Mouse (Mus musculus) lung, postnatal 10 days (tissue): ENCODE measurements at regions not wholly inside any gene's neighbourhood (a gene's known extent, or its start where the extent isn't known, plus 50 kb on each side); places are given as distances from the start of the nearest gene placed in this dataset.

ENCODE experiments used
- DNase-seq: peaks from one replicate; pipeline ENCODE4 v3.0.0; 2021

- DNase-seq = no peak
These were observed 2177.0 kb downstream of the 9330182O14Rik start for GRCm38 (mm10) chr15:42311166-42311565.

- no peak for DNase-seq
These were observed 2186.2 kb downstream of the 9330182O14Rik start for GRCm38 (mm10) chr15:42320349-42320748.

- DNase-seq = no peak
These were observed 2188.8 kb downstream of the 9330182O14Rik start for GRCm38 (mm10) chr15:42322940-42323339.

GRCm38 (mm10) chr15:42325221-42325620 lies 2191.1 kb downstream of the 9330182O14Rik start:
- no peak for DNase-seq

- DNase-seq = no peak
These were observed 2194.4 kb downstream of the 9330182O14Rik start for GRCm38 (mm10) chr15:42328535-42328934.

GRCm38 (mm10) chr15:42329742-42330141 lies 2195.6 kb downstream of the 9330182O14Rik start:
- DNase-seq = no peak

GRCm38 (mm10) chr15:42333642-42334041 lies 2199.5 kb downstream of the 9330182O14Rik start:
- no peak for DNase-seq

- DNase-seq = no peak
These were observed 2212.0 kb downstream of the 9330182O14Rik start for GRCm38 (mm10) chr15:42346131-42346530.

- DNase-seq = no peak
These were observed 2227.7 kb downstream of the 9330182O14Rik start for GRCm38 (mm10) chr15:42361871-42362270.

- no peak for DNase-seq
These were observed 2230.8 kb downstream of the 9330182O14Rik start for GRCm38 (mm10) chr15:42364979-42365378.

- DNase-seq = no peak
These were observed 2232.6 kb downstream of the 9330182O14Rik start for GRCm38 (mm10) chr15:42366796-42367195.

GRCm38 (mm10) chr15:42369603-42370002 lies 2235.4 kb downstream of the 9330182O14Rik start:
- no peak for DNase-seq

GRCm38 (mm10) chr15:42370044-42370443 lies 2235.9 kb downstream of the 9330182O14Rik start:
- no peak for DNase-seq

- no peak for DNase-seq
These were observed 2238.6 kb downstream of the 9330182O14Rik start for GRCm38 (mm10) chr15:42372704-42373286.
